Mouse (Mus musculus) liver, postnatal 0 days (tissue): ENCODE measurements at regions not wholly inside any gene's neighbourhood (a gene's known extent, or its start where the extent isn't known, plus 50 kb on each side); places are given as distances from the start of the nearest gene placed in this dataset.

Source experiments
- CTCF ChIP-seq: sonication (generic); IDR thresholded peaks from 2 replicates; pipeline ENCODE4 v1.5.1; 2016; ENCODE audit warnings: antibody characterized with exemption, low read depth
- EP300 ChIP-seq: IDR thresholded peaks from 2 replicates; pipeline ENCODE4 v1.6.1; 2016; ENCODE audit warnings: antibody characterized with exemption, low read depth, mild to moderate bottlenecking

- no peak for TF ChIP-seq CTCF
- TF ChIP-seq EP300 = no peak
These were observed 184.0 kb downstream of the 1700017N19Rik start for GRCm38 (mm10) chr10:100774252-100774651.
